Mouse (Mus musculus): ENCODE measurements at regions not wholly inside any gene's neighbourhood (a gene's known extent, or its start where the extent isn't known, plus 50 kb on each side); places are given as distances from the start of the nearest gene placed in this dataset.

GRCm38 (mm10) chr3:130827934-130828333 is 97.7 kb upstream of the Rpl34 start:
- H3K9me3 ChIP-seq (ENCODE audit: control insufficient read depth, low read length): no peaks in the 10 kb centered on the region
- no peak overlapping the region for H3K9ac ChIP-seq (ENCODE audit: low read length)
- no peaks in the 10 kb centered on the region for H3K36me3 ChIP-seq (ENCODE audit: control insufficient read depth, insufficient read depth, low read length)
- no peak overlapping the region for H3K27ac ChIP-seq (ENCODE audit: low read depth)
- H3K4me1 ChIP-seq (replicated peaks; ENCODE audit: control insufficient read depth, insufficient read depth, low read length): no peaks in the 10 kb centered on the region
- 71% methylated on average over 4 of the region's 4 CpGs for WGBS
- H3K4me2 ChIP-seq (ENCODE audit: low read length): no peak overlapping the region
- DNase-seq (ENCODE audit: low spot score) (no peak), ATAC-seq (replicated peaks; ENCODE audit: low FRiP score, low TSS enrichment, low read depth) (no peak)
- no peak overlapping the region for H3K4me3 ChIP-seq (ENCODE audit: low read depth, low read length)
- no peaks in the 10 kb centered on the region for H3K27me3 ChIP-seq (replicated peaks; ENCODE audit: control insufficient read depth, insufficient read depth, low read length)

GRCm38 (mm10) chr3:130827021-130827420 is 96.8 kb upstream of the Rpl34 start:
- no peak overlapping the region for H3K9ac ChIP-seq (ENCODE audit: low read length)
- H3K4me2 ChIP-seq (ENCODE audit: low read length): no peak overlapping the region
- no peaks in the 10 kb centered on the region for H3K27me3 ChIP-seq (replicated peaks; ENCODE audit: control insufficient read depth, insufficient read depth, low read length)
- no peaks in the 10 kb centered on the region for H3K9me3 ChIP-seq (ENCODE audit: control insufficient read depth, low read length)
- H3K4me3 ChIP-seq (ENCODE audit: low read depth, low read length): no peak overlapping the region
- no peak for ATAC-seq (replicated peaks; ENCODE audit: low FRiP score, low TSS enrichment, low read depth)
- DNase-seq (ENCODE audit: low spot score): no peak
- no peaks in the 10 kb centered on the region for H3K36me3 ChIP-seq (ENCODE audit: control insufficient read depth, insufficient read depth, low read length)
- no peak overlapping the region for H3K27ac ChIP-seq (ENCODE audit: low read depth)
- no peaks in the 10 kb centered on the region for H3K4me1 ChIP-seq (replicated peaks; ENCODE audit: control insufficient read depth, insufficient read depth, low read length)
- WGBS: 67% methylated on average over 6 of the region's 6 CpGs

- DNase-seq (ENCODE audit: low spot score) (no peak), ATAC-seq (replicated peaks; ENCODE audit: low FRiP score, low TSS enrichment, low read depth) (no peak)
- no peak overlapping the region for H3K9ac ChIP-seq (ENCODE audit: low read length)
- no peaks in the 10 kb centered on the region for H3K4me1 ChIP-seq (replicated peaks; ENCODE audit: control insufficient read depth, insufficient read depth, low read length)
- H3K4me2 ChIP-seq (ENCODE audit: low read length): no peak overlapping the region
- no peak overlapping the region for H3K4me3 ChIP-seq (ENCODE audit: low read depth, low read length)
- H3K27ac ChIP-seq (ENCODE audit: low read depth): no peak overlapping the region
- 79% methylated on average over 9 of the region's 9 CpGs for WGBS
- no peaks in the 10 kb centered on the region for H3K27me3 ChIP-seq (replicated peaks; ENCODE audit: control insufficient read depth, insufficient read depth, low read length)
- H3K36me3 ChIP-seq (ENCODE audit: control insufficient read depth, insufficient read depth, low read length): no peaks in the 10 kb centered on the region
- no peaks in the 10 kb centered on the region for H3K9me3 ChIP-seq (ENCODE audit: control insufficient read depth, low read length)
Measured at GRCm38 (mm10) chr3:130819837-130820098, 89.6 kb upstream of the Rpl34 start.

- H3K9ac ChIP-seq (ENCODE audit: low read length): 0 out of 2 replicates have a peak overlapping the region, but pooled peaks have one; percentile 38
Measured at GRCm38 (mm10) chr3:130819031-130819836, 89.0 kb upstream of the Rpl34 start.

GRCm38 (mm10) chr3:130818467-130819030 is 88.4 kb upstream of the Rpl34 start:
- DNase-seq (ENCODE audit: low spot score): peak; percentile 95

More at GRCm38 (mm10) chr3:130819031-130819836, 89.0 kb upstream of the Rpl34 start:
- Histone ChIP-seq H3K27ac (ENCODE audit: low read depth) (no peak overlapping the region), H3K36me3 (ENCODE audit: control insufficient read depth, insufficient read depth, low read length) (no peaks in the 10 kb centered on the region), H3K4me1 (replicated peaks; ENCODE audit: control insufficient read depth, insufficient read depth, low read length) (no peaks in the 10 kb centered on the region), H3K4me3 (ENCODE audit: low read depth, low read length) (peak overlapping the region; percentile 38), H3K9me3 (ENCODE audit: control insufficient read depth, low read length) (no peaks in the 10 kb centered on the region), H3K4me2 (ENCODE audit: low read length) (peak overlapping the region; percentile 73), H3K27me3 (replicated peaks; ENCODE audit: control insufficient read depth, insufficient read depth, low read length) (no peaks in the 10 kb centered on the region)
- no peak; the same call in 1 of the 2 replicates for ATAC-seq (replicated peaks; ENCODE audit: low FRiP score, low TSS enrichment, low read depth)
- 38% methylated on average over 17 of the region's 17 CpGs for WGBS
- DNase-seq (ENCODE audit: low spot score): no peak

GRCm38 (mm10) chr3:130809696-130810665 is 79.8 kb upstream of the Rpl34 start:
- H3K36me3 ChIP-seq (ENCODE audit: control insufficient read depth, insufficient read depth, low read length): no peaks in the 10 kb centered on the region
- no peak for ATAC-seq (replicated peaks; ENCODE audit: low FRiP score, low TSS enrichment, low read depth)
- H3K9ac ChIP-seq (ENCODE audit: low read length): no peak overlapping the region
- H3K4me2 ChIP-seq (ENCODE audit: low read length): no peak overlapping the region
- H3K4me1 ChIP-seq (replicated peaks; ENCODE audit: control insufficient read depth, insufficient read depth, low read length): no peaks in the 10 kb centered on the region
- WGBS: 75% methylated on average over 19 of the region's 19 CpGs
- H3K9me3 ChIP-seq (ENCODE audit: control insufficient read depth, low read length): no peaks in the 10 kb centered on the region
- H3K4me3 ChIP-seq (ENCODE audit: low read depth, low read length): no peak overlapping the region
- H3K27ac ChIP-seq (ENCODE audit: low read depth): no peak overlapping the region
- H3K27me3 ChIP-seq (replicated peaks; ENCODE audit: control insufficient read depth, insufficient read depth, low read length): no peaks in the 10 kb centered on the region
- DNase-seq (ENCODE audit: low spot score): no peak

More at GRCm38 (mm10) chr3:130818467-130819030, 88.4 kb upstream of the Rpl34 start:
- Histone ChIP-seq H3K4me2 (ENCODE audit: low read length) (peak overlapping the region; percentile 73), H3K4me1 (replicated peaks; ENCODE audit: control insufficient read depth, insufficient read depth, low read length) (no peaks in the 10 kb centered on the region), H3K4me3 (ENCODE audit: low read depth, low read length) (peak overlapping the region; percentile 38), H3K9ac (ENCODE audit: low read length) (0 out of 2 replicates have a peak overlapping the region, but pooled peaks have one; percentile 38), H3K36me3 (ENCODE audit: control insufficient read depth, insufficient read depth, low read length) (no peaks in the 10 kb centered on the region), H3K9me3 (ENCODE audit: control insufficient read depth, low read length) (no peaks in the 10 kb centered on the region), H3K27ac (ENCODE audit: low read depth) (no peak overlapping the region), H3K27me3 (replicated peaks; ENCODE audit: control insufficient read depth, insufficient read depth, low read length) (no peaks in the 10 kb centered on the region)
- 3% methylated on average over 18 of the region's 18 CpGs for WGBS
- ATAC-seq (replicated peaks; ENCODE audit: low FRiP score, low TSS enrichment, low read depth): peak; percentile 50; the same call in 1 of the 2 replicates

GRCm38 (mm10) chr3:130805345-130805744 is 75.1 kb upstream of the Rpl34 start:
- H3K4me2 ChIP-seq (ENCODE audit: low read length): no peak overlapping the region
- H3K9ac ChIP-seq (ENCODE audit: low read length): no peak overlapping the region
- DNase-seq (ENCODE audit: low spot score) (no peak), ATAC-seq (replicated peaks; ENCODE audit: low FRiP score, low TSS enrichment, low read depth) (no peak)
- H3K4me1 ChIP-seq (replicated peaks; ENCODE audit: control insufficient read depth, insufficient read depth, low read length): no peaks in the 10 kb centered on the region; the same call in 1 of the 2 replicates
- H3K27ac ChIP-seq (ENCODE audit: low read depth): no peak overlapping the region
- WGBS: 92% methylated on average over 3 of the region's 3 CpGs
- H3K9me3 ChIP-seq (ENCODE audit: control insufficient read depth, low read length): no peaks in the 10 kb centered on the region
- H3K27me3 ChIP-seq (replicated peaks; ENCODE audit: control insufficient read depth, insufficient read depth, low read length): no peaks in the 10 kb centered on the region
- no peak overlapping the region for H3K4me3 ChIP-seq (ENCODE audit: low read depth, low read length)
- H3K36me3 ChIP-seq (ENCODE audit: control insufficient read depth, insufficient read depth, low read length): no peaks in the 10 kb centered on the region

- H3K27me3 ChIP-seq (replicated peaks; ENCODE audit: control insufficient read depth, insufficient read depth, low read length): no peaks in the 10 kb centered on the region
- ATAC-seq (replicated peaks; ENCODE audit: low FRiP score, low TSS enrichment, low read depth) (no peak), DNase-seq (ENCODE audit: low spot score) (no peak)
- H3K4me1 ChIP-seq (replicated peaks; ENCODE audit: control insufficient read depth, insufficient read depth, low read length): no peaks in the 10 kb centered on the region; the same call in 1 of the 2 replicates
- H3K4me3 ChIP-seq (ENCODE audit: low read depth, low read length): no peak overlapping the region
- H3K9me3 ChIP-seq (ENCODE audit: control insufficient read depth, low read length): no peaks in the 10 kb centered on the region
- H3K27ac ChIP-seq (ENCODE audit: low read depth): no peak overlapping the region
- no peak overlapping the region for H3K4me2 ChIP-seq (ENCODE audit: low read length)
- no peak overlapping the region for H3K9ac ChIP-seq (ENCODE audit: low read length)
- no peaks in the 10 kb centered on the region for H3K36me3 ChIP-seq (ENCODE audit: control insufficient read depth, insufficient read depth, low read length)
- WGBS: 66% methylated on average over 6 of the region's 6 CpGs
Measured at GRCm38 (mm10) chr3:130804327-130804662, 74.1 kb upstream of the Rpl34 start.
